Mouse (Mus musculus) ES-E14 (cell line): Measurements from ENCODE around the gene Olfr954. TPM values are rescaled to one million over a fixed set of nuclear protein-coding genes. Genes with fewer than 3 reads are reported as not detected.

Experiments
- DNase-seq: peaks from one replicate; pipeline ENCODE4 v3.0.0-alpha.2; 2013; ENCODE audit warnings: low read depth, low spot score
- H3K27ac ChIP-seq: 2 replicates; pipeline ENCODE4 v1.5.1; 2012; ENCODE audit warnings: low read depth, mild to moderate bottlenecking, low read length, moderate library complexity, mixed read lengths; ENCODE audit not compliant: poor library complexity, insufficient read depth, severe bottlenecking
- H3K36me3 ChIP-seq: 2 replicates; pipeline ENCODE4 v1.6.1; 2012; ENCODE audit warnings: mild to moderate bottlenecking, low read length, moderate library complexity, mixed read lengths; ENCODE audit not compliant: control insufficient read depth, poor library complexity, insufficient read depth, severe bottlenecking
- H3K4me1 ChIP-seq, 2 experiments: fragments of 150-350 bp in 1 of 2; sonication (generic) in 1 of 2; 2 replicates each; pipeline ENCODE4 v1.6.1; 2012; ENCODE audit warnings: low read length in 2 of 2, mild to moderate bottlenecking in 1 of 2, mixed read lengths in 1 of 2; ENCODE audit not compliant: control insufficient read depth in 2 of 2, insufficient read depth in 2 of 2, poor library complexity in 1 of 2
- H3K4me3 ChIP-seq, 2 experiments: fragments of 150-350 bp in 1 of 2; sonication (generic) in 1 of 2; 2 replicates each; pipeline ENCODE4 v1.5.1; 2012; ENCODE audit warnings: low read length in 2 of 2, low read depth in 1 of 2, mild to moderate bottlenecking in 1 of 2, mixed read lengths in 1 of 2; ENCODE audit not compliant: insufficient read depth in 1 of 2, poor library complexity in 1 of 2, severe bottlenecking in 1 of 2
- H3K9ac ChIP-seq: 2 replicates; pipeline ENCODE4 v1.6.1; 2012; ENCODE audit warnings: low read depth, mild to moderate bottlenecking, low read length, mixed read lengths; ENCODE audit not compliant: poor library complexity, insufficient read depth, severe bottlenecking
- H3K9me3 ChIP-seq: fragments of 150-350 bp; sonication (generic); 2 replicates; pipeline ENCODE4 v1.6.1; 2012; ENCODE audit warnings: low read depth, mild to moderate bottlenecking, low read length; ENCODE audit not compliant: control insufficient read depth, insufficient read depth
- CHD2 ChIP-seq: IDR thresholded peaks from 2 replicates; pipeline ENCODE4 v1.6.1; 2014; ENCODE audit warnings: mild to moderate bottlenecking, low read depth, low read length, inconsistent platforms
- HCFC1 ChIP-seq: IDR thresholded peaks from 2 replicates; pipeline ENCODE4 v1.6.1; 2012; ENCODE audit warnings: low read length, inconsistent platforms, borderline replicate concordance; ENCODE audit not compliant: insufficient read depth
- MAFK ChIP-seq: IDR thresholded peaks from 2 replicates; pipeline ENCODE4 v1.6.1; 2014; ENCODE audit warnings: mild to moderate bottlenecking, low read depth, low read length, inconsistent platforms; ENCODE audit not compliant: insufficient read depth
- ZNF384 ChIP-seq: IDR thresholded peaks from 2 replicates; pipeline ENCODE4 v1.6.1; 2012; ENCODE audit warnings: low read depth, low read length, inconsistent platforms
- in situ Hi-C, 2 experiments: fragments of 600-800 bp; cut with MboI; formaldehyde crosslinking; loops; one replicate each; pipeline ENCODE4 v1.15.1; 2025; ENCODE audit warnings: low sequenced_read_pairs in 2 of 2, inconsistent platforms in 1 of 2; ENCODE audit not compliant: unreplicated experiment in 2 of 2
- total RNA-seq: library from RNA; depleted of rRNA; stranded (reverse); fragments of 300-350 nt; gene quantifications from 2 replicates; pipeline ENCODE4 v1.2.3, GENCODE M21; 2012; rRNA removed

Olfr954 gene
- total RNA-seq, 1 experiment: not detected

DNA sequence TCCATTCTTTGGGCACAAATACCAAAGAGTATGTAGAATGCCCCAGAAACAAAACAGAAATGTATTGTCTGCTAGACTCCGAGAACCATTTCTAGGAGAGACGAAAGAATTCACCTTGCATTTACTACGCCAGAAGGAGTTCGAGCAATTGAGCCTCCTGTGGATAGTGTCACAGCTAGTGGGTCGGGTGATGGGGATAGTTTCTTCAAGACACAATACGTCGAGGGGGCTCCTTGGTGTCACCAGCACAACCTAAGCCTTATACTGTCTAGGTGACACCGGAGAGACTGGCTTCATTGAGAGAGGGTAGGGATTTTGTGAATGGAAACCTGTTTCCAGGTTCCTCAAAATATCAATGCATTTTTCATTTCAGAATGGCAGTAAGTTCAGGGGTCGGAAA, 52.9 kb downstream of the Olfr954 start:
- in situ Hi-C loops: no loop called here
- TF ChIP-seq MAFK: no peak
- no peak for TF ChIP-seq HCFC1
- no peak for TF ChIP-seq CHD2
- no peak for TF ChIP-seq ZNF384
- no peak for DNase-seq
- Histone ChIP-seq H3K36me3 (no peaks in the 10 kb centered on the region), H3K4me3 (no peak overlapping the region), H3K9me3 (no peaks in the 10 kb centered on the region), H3K4me1 (no peaks in the 10 kb centered on the region), H3K27ac (no peak overlapping the region), H3K9ac (no peak overlapping the region)

Other genes starting within 250 kb of the Olfr954 start
- not detected in 2 replicates for gene Olfr1537, start 206.7 kb upstream of the Olfr954 start, total RNA-seq
- gene Olfr945, start 179.9 kb upstream of the Olfr954 start, total RNA-seq: not detected in 2 replicates
- gene Olfr948, start 130.7 kb upstream of the Olfr954 start, total RNA-seq: not detected in 2 replicates
- not detected in 2 replicates for gene Olfr951, start 69.3 kb upstream of the Olfr954 start, total RNA-seq
- not detected in 2 replicates for gene Olfr952, start 29.6 kb upstream of the Olfr954 start, total RNA-seq
- gene Olfr955, start 15.2 kb downstream of the Olfr954 start, total RNA-seq: not detected in 2 replicates
- not detected in 2 replicates for gene Olfr44, start 37.3 kb downstream of the Olfr954 start, total RNA-seq
- gene Olfr957, start 59.1 kb downstream of the Olfr954 start, total RNA-seq: not detected in 2 replicates
- not detected in 2 replicates for gene Olfr958, start 97.4 kb downstream of the Olfr954 start, total RNA-seq
- gene Olfr959, start 118.9 kb downstream of the Olfr954 start, total RNA-seq: not detected in 2 replicates
- 0.74 and 2.0 TPM in 2 replicates for gene AW551984, start 147.7 kb downstream of the Olfr954 start, total RNA-seq
- gene Olfr148, start 154.0 kb downstream of the Olfr954 start, total RNA-seq: not detected in 2 replicates
- gene Olfr960, start 164.7 kb downstream of the Olfr954 start, total RNA-seq: not detected in 2 replicates
- gene Olfr961, start 188.4 kb downstream of the Olfr954 start, total RNA-seq: not detected in 2 replicates
- gene Olfr963, start 210.5 kb downstream of the Olfr954 start, total RNA-seq: not detected in 2 replicates